Mouse (Mus musculus) liver, embryonic 12.5 days (tissue): ENCODE data around the gene Tnnc2. TPM values are rescaled to one million over a fixed set of nuclear protein-coding genes. Genes with fewer than 3 reads are reported as not detected.

ENCODE experiments used
- ATAC-seq: fragments of 200-750 bp; cut with Nextera tagmentation; 2 replicates; pipeline ENCODE4 v1.8.0; 2017; ENCODE audit warnings: moderate number of reproducible peaks, mild to moderate bottlenecking, moderate library complexity
- H3K27ac ChIP-seq: fragments of 300-500 bp; sonication (generic); 2 replicates; pipeline ENCODE4 v1.5.1; 2016; ENCODE audit warnings: mild to moderate bottlenecking
- H3K27me3 ChIP-seq: fragments of 300-500 bp; sonication (generic); replicated peaks from 2 replicates; pipeline ENCODE4 v1.6.1; 2016; ENCODE audit warnings: mild to moderate bottlenecking, moderate library complexity
- H3K36me3 ChIP-seq: fragments of 300-500 bp; sonication (generic); 2 replicates; pipeline ENCODE4 v1.6.1; 2016; ENCODE audit warnings: mild to moderate bottlenecking, moderate library complexity
- H3K4me1 ChIP-seq: fragments of 300-500 bp; sonication (generic); 2 replicates; pipeline ENCODE4 v1.6.1; 2016
- H3K4me2 ChIP-seq: fragments of 300-500 bp; sonication (generic); 2 replicates; pipeline ENCODE4 v1.6.1; 2016; ENCODE audit warnings: mild to moderate bottlenecking, moderate library complexity
- H3K4me3 ChIP-seq: fragments of 300-500 bp; sonication (generic); 2 replicates; pipeline ENCODE4 v1.5.1; 2016; ENCODE audit warnings: mild to moderate bottlenecking, moderate library complexity
- H3K9ac ChIP-seq: fragments of 300-500 bp; sonication (generic); 2 replicates; pipeline ENCODE4 v1.6.1; 2016; ENCODE audit warnings: mild to moderate bottlenecking, moderate library complexity
- H3K9me3 ChIP-seq: fragments of 300-500 bp; sonication (generic); replicated peaks from 2 replicates; pipeline ENCODE4 v1.6.1; 2016; ENCODE audit warnings: mild to moderate bottlenecking, moderate library complexity
- WGBS: fragments of 180-500 bp; shearing (Covaris S2); methylation state at CpG from one replicate; pipeline ENCODE4 v1.1.7; 2016; ENCODE audit not compliant: insufficient replicate concordance; 5-methylcytosine and 5-hydroxymethylcytosine counted together
- polyA plus RNA-seq: library from polyadenylated mRNA; unstranded; fragments of >200 nt; fragmentation: Nextera tagmentation; extraction: Ambion mirVana; gene quantifications from 2 replicates; pipeline ENCODE4 v1.2.1, GENCODE M21; 2016

Tnnc2 gene
- polyA plus RNA-seq, 1 experiment from 2014 or later, result 0.66 TPM

DNA sequence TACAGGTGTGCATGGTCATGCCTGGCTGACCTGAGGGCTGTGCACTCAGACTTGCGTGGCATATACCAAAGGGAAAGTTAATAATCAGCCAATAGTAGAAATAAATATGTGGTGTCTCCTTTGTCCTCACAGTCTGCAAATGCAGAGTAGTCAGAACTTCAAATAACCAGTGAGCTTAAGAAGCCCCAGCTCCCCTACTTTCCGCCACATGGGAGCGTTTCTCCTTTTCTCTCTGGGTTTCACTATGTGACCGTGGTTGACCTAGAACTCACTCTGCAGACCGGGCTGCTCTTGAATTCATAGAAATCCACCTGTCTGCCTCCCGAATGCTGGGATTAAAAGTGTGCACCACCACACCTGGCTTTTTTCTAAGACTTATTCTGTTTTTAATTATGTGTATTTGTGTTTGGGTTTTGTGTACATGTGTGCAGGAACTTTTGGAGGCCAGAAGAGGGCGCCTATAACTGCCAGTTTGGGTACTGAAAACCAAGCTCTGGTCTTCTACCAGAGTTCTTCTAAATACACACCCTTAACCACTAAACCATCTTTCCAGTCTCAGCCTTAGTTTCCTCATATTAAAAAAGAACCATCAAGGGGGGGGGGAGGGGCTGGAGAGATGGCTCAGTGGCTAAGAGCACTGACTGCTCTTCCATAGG is 4.3 kb upstream of the Tnnc2 start:
- no peak overlapping the region for H3K9ac ChIP-seq
- 0 out of 2 replicates have a peak overlapping the region, but pooled peaks have one; percentile 99 for H3K4me2 ChIP-seq
- H3K9me3 ChIP-seq, result no peaks in the 10 kb centered on the region
- no peak for ATAC-seq
- peaks cover 46% of the 10 kb centered on the region for H3K4me1 ChIP-seq
- no peak overlapping the region for H3K27ac ChIP-seq
- H3K4me3 ChIP-seq, result no peak overlapping the region
- H3K36me3 ChIP-seq, result 0 out of 2 replicates have a peak, but pooled peaks cover 9% of the 10 kb centered on the region
- peaks cover 62% of the 10 kb centered on the region for H3K27me3 ChIP-seq
- 67% methylated on average over 7 of the region's 7 CpGs for WGBS

DNA sequence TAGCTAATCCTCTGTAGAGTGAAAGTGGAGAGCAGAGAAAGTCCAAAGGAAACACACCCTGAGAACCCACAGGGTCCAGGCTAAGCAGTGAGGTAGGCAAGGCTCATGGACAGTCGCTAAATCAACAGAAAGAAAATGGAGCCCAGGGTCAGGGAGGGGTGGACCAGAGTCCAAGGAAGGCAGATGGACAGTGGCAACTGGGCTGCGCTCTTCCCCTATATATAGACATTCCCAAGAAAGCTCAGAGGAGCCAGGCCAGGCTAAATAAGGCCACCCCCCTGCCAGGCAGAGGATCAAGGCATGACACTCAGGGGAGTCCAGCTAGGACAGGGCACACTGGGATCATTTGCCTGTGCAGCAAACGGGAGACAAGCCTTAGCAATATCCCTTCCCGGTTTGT is 2.1 kb upstream of the Tnnc2 start:
- peaks cover 80% of the 10 kb centered on the region for H3K27me3 ChIP-seq
- H3K36me3 ChIP-seq, result no peaks in the 10 kb centered on the region
- H3K9ac ChIP-seq, result no peak overlapping the region
- no peak overlapping the region for H3K27ac ChIP-seq
- H3K9me3 ChIP-seq, result no peaks in the 10 kb centered on the region
- no peak overlapping the region for H3K4me3 ChIP-seq
- H3K4me2 ChIP-seq, result no peak overlapping the region
- whole genome bisulfite sequencing, result 58% methylated on average over 4 of the region's 4 CpGs
- peaks cover 26% of the 10 kb centered on the region for H3K4me1 ChIP-seq
- ATAC-seq, result no peak

DNA sequence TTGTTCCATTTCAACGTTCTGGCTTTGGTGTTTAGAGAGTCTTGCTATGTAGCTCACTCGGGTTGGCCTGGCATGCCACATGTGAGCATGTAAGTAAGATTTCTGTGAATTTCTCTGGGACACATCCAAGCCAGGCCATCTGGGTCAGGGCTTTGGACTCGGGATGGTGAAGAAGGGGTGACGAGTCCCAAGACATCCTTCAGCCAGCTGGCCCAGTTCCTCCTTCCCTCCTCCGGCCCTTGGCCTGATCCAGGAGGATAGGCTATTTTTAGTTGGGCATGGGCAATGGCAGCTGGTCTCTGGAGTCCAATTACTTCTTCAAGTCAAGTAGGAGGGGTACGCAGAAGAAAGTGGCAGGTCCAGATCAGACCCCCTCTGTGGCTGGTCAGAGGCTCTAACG is 958 bp downstream of the Tnnc2 start:
- H3K27me3 ChIP-seq, result peaks cover 72% of the 10 kb centered on the region
- H3K27ac ChIP-seq, result no peak overlapping the region
- H3K9ac ChIP-seq, result no peak overlapping the region
- H3K4me2 ChIP-seq, result no peak overlapping the region
- H3K4me3 ChIP-seq, result no peak overlapping the region
- H3K9me3 ChIP-seq, result no peaks in the 10 kb centered on the region
- ATAC-seq, result no peak
- WGBS, result 64% methylated on average over 7 of the region's 7 CpGs
- no peaks in the 10 kb centered on the region for H3K36me3 ChIP-seq
- peaks cover 13% of the 10 kb centered on the region for H3K4me1 ChIP-seq

- Histone ChIP-seq H3K9ac (no peak overlapping the region), H3K4me2 (no peak overlapping the region), H3K27ac (no peak overlapping the region), H3K4me1 (peaks cover 21% of the 10 kb centered on the region), H3K4me3 (no peak overlapping the region), H3K36me3 (peaks cover 8% of the 10 kb centered on the region), H3K27me3 (peaks cover 68% of the 10 kb centered on the region), H3K9me3 (no peaks in the 10 kb centered on the region)
- WGBS, result 78% methylated on average over 11 of the region's 11 CpGs
- no peak for ATAC-seq
Observed at GRCm38 (mm10) chr2:164778015-164778287, 1.8 kb downstream of the Tnnc2 start.

DNA sequence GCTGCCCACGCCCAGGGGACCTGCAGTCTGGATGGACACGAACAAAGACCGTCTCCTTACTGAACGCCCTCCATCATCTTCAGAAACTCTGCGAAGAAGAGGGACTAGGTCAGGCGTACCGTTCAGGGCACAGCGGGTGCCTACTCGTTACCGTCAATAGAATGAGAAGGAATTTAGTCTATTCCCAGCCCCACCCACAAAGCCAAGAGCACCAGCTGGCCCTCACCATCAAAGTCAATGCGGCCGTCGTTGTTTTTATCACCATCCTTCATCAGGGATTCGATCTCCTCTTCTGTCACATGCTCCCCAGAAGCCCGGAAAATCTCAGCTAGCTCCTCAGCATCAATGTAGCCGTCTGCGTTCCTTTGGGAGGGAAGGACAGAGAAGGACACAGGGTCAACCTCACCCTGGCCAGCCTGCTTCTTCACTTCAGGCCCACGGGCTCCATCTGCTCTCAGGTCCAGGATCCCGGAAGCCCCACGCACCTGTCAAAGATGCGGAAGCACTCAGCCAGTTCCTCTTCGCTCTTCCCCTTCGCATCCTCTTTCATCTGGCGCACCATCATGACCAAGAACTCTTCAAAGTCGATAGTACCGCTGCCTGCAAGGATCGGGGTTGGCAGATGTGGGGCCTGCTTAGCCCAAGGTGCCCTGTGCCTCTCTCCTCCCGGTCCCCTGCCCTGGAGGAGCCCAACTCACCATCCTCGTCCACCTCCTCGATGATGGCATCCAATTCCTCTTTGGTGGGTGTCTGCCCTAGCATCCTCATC is 2.3 kb downstream of the Tnnc2 start:
- Histone ChIP-seq H3K4me3 (no peak overlapping the region), H3K27me3 (peaks cover 68% of the 10 kb centered on the region), H3K36me3 (peaks cover 13% of the 10 kb centered on the region), H3K4me1 (peaks cover 26% of the 10 kb centered on the region), H3K9me3 (no peaks in the 10 kb centered on the region), H3K4me2 (no peak overlapping the region), H3K9ac (no peak overlapping the region), H3K27ac (no peak overlapping the region)
- 70% methylated on average over 30 of the region's 30 CpGs for WGBS
- no peak for ATAC-seq

GRCm38 (mm10) chr2:164776801-164777200 is 3.0 kb downstream of the Tnnc2 start:
- Histone ChIP-seq H3K4me1 (peaks cover 33% of the 10 kb centered on the region), H3K27ac (no peak overlapping the region), H3K9ac (no peak overlapping the region), H3K27me3 (peaks cover 65% of the 10 kb centered on the region), H3K36me3 (peaks cover 19% of the 10 kb centered on the region), H3K4me3 (no peak overlapping the region), H3K9me3 (no peaks in the 10 kb centered on the region), H3K4me2 (no peak overlapping the region)
- 44% methylated on average over 17 of the region's 17 CpGs for WGBS
- ATAC-seq, result no peak

DNA sequence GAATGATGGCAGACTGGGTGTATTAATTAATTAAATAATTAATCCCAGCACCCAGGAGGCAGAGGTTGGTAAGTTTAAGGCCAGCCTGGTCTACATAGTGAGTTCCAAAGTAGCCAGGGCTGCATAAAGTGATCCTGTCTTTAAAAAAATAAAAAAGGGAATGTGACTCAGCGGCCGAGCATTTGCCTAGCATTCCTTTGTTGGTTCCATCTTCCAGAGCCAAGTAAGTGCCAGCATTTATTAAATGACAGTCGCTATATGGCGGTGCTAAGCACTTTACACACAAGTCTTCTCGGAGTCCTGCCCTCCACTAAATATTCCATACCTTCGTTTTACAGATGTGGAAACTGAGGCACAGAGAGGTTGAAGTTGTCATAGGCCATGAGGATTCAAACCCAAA is 3.6 kb downstream of the Tnnc2 start:
- ATAC-seq, result no peak
- H3K4me1 ChIP-seq, result peaks cover 39% of the 10 kb centered on the region
- H3K4me3 ChIP-seq, result no peak overlapping the region
- no peak overlapping the region for H3K9ac ChIP-seq
- no peak overlapping the region for H3K27ac ChIP-seq
- 81% methylated on average over 6 of the region's 6 CpGs for WGBS
- no peaks in the 10 kb centered on the region for H3K9me3 ChIP-seq
- H3K4me2 ChIP-seq, result no peak overlapping the region
- peaks cover 26% of the 10 kb centered on the region for H3K36me3 ChIP-seq
- peaks cover 60% of the 10 kb centered on the region for H3K27me3 ChIP-seq

DNA sequence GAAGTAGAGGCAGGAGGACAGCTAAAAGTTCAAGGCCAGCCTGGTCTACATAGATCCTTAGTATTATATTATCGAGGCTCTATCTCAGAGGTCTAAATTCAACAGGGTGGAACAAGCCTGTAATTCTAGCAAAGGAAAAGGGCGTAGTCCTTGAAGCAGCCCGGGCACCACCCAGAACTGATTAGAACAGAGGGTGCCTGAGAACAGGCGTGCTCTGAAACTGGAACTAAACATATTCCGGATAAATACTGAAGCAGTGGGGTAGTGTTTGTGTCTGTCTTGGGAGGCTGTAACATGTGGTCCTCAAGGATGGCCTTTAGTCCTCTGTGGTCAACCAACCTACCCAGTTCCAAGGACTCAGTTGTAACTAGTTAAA is 5.8 kb downstream of the Tnnc2 start:
- Histone ChIP-seq H3K4me2 (peak overlapping the region; percentile 85), H3K9me3 (no peaks in the 10 kb centered on the region), H3K4me1 (peaks cover 45% of the 10 kb centered on the region), H3K9ac (peak overlapping the region; percentile 97), H3K27ac (peak overlapping the region; percentile 96), H3K36me3 (peaks cover 33% of the 10 kb centered on the region), H3K27me3 (peaks cover 42% of the 10 kb centered on the region), H3K4me3 (peak overlapping the region; percentile 98)
- 26% methylated on average over 5 of the region's 5 CpGs for WGBS
- ATAC-seq, result peak; percentile 70

DNA sequence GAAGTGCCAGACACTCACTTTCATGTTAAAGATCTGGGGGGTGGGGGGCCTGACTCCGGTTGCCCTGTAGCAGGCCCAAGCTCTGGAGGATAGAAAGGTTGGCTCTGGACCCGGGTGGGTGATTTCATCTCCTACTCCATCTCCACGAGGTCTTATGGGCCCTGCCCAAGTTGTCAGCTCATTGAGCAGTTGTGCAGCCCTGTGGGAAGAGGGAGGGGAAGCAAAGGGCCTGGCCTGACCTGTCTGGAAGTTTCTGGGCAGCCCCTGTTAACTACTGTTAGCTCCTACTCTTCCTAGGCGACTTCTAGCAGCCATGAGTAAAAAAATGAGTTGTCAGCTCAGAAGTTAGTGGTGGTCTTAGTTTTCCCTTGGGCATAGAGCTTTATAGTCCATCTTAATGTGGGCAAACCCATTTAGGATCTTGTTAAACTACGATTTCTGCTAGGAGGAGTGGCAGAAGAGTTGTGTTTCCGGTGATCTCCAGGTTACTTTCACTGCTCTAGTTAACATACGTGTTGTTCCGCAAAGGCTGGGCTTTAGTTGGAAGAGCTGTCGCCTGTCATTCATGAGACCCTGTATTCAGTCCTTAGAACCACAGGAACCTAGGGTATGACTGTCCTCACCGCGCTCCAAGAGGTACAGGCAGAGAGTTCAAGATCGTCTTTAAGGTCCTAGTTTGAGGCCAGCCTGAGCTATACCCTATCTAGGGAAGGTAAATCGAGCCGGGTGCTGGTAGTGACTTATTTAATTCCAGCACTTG is 6.4 kb downstream of the Tnnc2 start:
- Histone ChIP-seq H3K9ac (peak overlapping the region; percentile 97), H3K4me2 (peak overlapping the region; percentile 85), H3K27ac (peak overlapping the region; percentile 96), H3K4me3 (peak overlapping the region; percentile 98), H3K36me3 (peaks cover 35% of the 10 kb centered on the region), H3K27me3 (peaks cover 36% of the 10 kb centered on the region), H3K9me3 (no peaks in the 10 kb centered on the region), H3K4me1 (peaks cover 47% of the 10 kb centered on the region)
- peak; percentile 6 for ATAC-seq
- 57% methylated on average over 14 of the region's 14 CpGs for WGBS

- Histone ChIP-seq H3K9me3 (no peaks in the 10 kb centered on the region), H3K4me1 (peaks cover 57% of the 10 kb centered on the region), H3K9ac (peak overlapping the region; percentile 97), H3K4me2 (peak overlapping the region; percentile 85), H3K27me3 (peaks cover 13% of the 10 kb centered on the region), H3K4me3 (peak overlapping the region; percentile 98), H3K27ac (peak overlapping the region; percentile 96), H3K36me3 (peaks cover 57% of the 10 kb centered on the region)
- 66% methylated on average over 8 of the region's 8 CpGs for WGBS
- ATAC-seq, result no peak
Observed at GRCm38 (mm10) chr2:164771123-164771522, 8.6 kb downstream of the Tnnc2 start.

- Histone ChIP-seq H3K9me3 (no peaks in the 10 kb centered on the region), H3K27me3 (peaks cover 5% of the 10 kb centered on the region; the same call in 1 of the 2 replicates), H3K4me2 (peak overlapping the region; percentile 85), H3K4me3 (peak overlapping the region; percentile 98), H3K4me1 (peaks cover 59% of the 10 kb centered on the region), H3K27ac (peak overlapping the region; percentile 96), H3K9ac (peak overlapping the region; percentile 97), H3K36me3 (peaks cover 66% of the 10 kb centered on the region)
- ATAC-seq, result no peak
- 1% methylated on average over 15 of the region's 15 CpGs for WGBS
Observed at GRCm38 (mm10) chr2:164770279-164770678, 9.5 kb downstream of the Tnnc2 start.
